Mouse (Mus musculus) right cerebral cortex, postnatal 36 days (tissue): Measurements from ENCODE around the gene Minpp1.

Source experiments
- DNase-seq, 2 experiments: peaks; one replicate each; pipeline ENCODE4 v3.0.0; 2022; ENCODE audit warnings: low spot score in 2 of 2, mixed read lengths in 1 of 2

The Minpp1 gene

GRCm38 (mm10) chr19:32527139-32527538 is 41.6 kb downstream of the Minpp1 start:
- no peak for DNase-seq

- DNase-seq: no peak
Observed at GRCm38 (mm10) chr19:32528723-32529122, 43.2 kb downstream of the Minpp1 start.

- no peak for DNase-seq
Observed at GRCm38 (mm10) chr19:32529252-32529942, 43.8 kb downstream of the Minpp1 start.

- DNase-seq: peak; percentile 49 to 70
Observed at GRCm38 (mm10) chr19:32530296-32530695, 44.7 kb downstream of the Minpp1 start.

- DNase-seq: no peak
Observed at GRCm38 (mm10) chr19:32532331-32532730, 46.8 kb downstream of the Minpp1 start.

GRCm38 (mm10) chr19:32532737-32533505 is 47.4 kb downstream of the Minpp1 start:
- DNase-seq: no peak

- no peak for DNase-seq
Observed at GRCm38 (mm10) chr19:32534887-32535286, 49.3 kb downstream of the Minpp1 start.

GRCm38 (mm10) chr19:32542784-32543490 is 57.4 kb downstream of the Minpp1 start:
- no peak for DNase-seq

GRCm38 (mm10) chr19:32547396-32547795 is 61.8 kb downstream of the Minpp1 start:
- DNase-seq: no peak

- DNase-seq: no peak
Observed at GRCm38 (mm10) chr19:32548202-32548601, 62.6 kb downstream of the Minpp1 start.

- DNase-seq: no peak
Observed at GRCm38 (mm10) chr19:32550446-32550845, 64.9 kb downstream of the Minpp1 start.

- DNase-seq: no peak
Observed at GRCm38 (mm10) chr19:32551442-32551841, 65.9 kb downstream of the Minpp1 start.

GRCm38 (mm10) chr19:32552106-32552505 is 66.5 kb downstream of the Minpp1 start:
- no peak for DNase-seq

GRCm38 (mm10) chr19:32553310-32553709 is 67.7 kb downstream of the Minpp1 start:
- no peak for DNase-seq

- DNase-seq: no peak
Observed at GRCm38 (mm10) chr19:32555257-32555656, 69.7 kb downstream of the Minpp1 start.
